Mouse (Mus musculus) neutrophil, adult 59 days (primary cell): ENCODE results near the gene Sppl3. TPM values are rescaled to one million over a fixed set of nuclear protein-coding genes. Genes with fewer than 3 reads are reported as not detected.

Experiments
- total RNA-seq, 2 experiments: library from RNA; stranded (reverse); gene quantifications; 1 replicate in 1 of 2; 2 replicates in 1 of 2; pipeline ENCODE4 v1.2.4; 2023

Gene Sppl3
- 10 to 100 TPM; 45.9 to 47.6 TPM for total RNA-seq

GRCm38 (mm10) chr5:115010577-115011216 lies at the start of gene Sppl3:
TSS of gene Sppl3 (plus strand) at chr5:115011137.

GRCm38 (mm10) chr5:114970824-114971227 lies 40.1 kb upstream of the Sppl3 start, which contains the start of gene Hnf1a:
TSS of gene Hnf1a (minus strand) at chr5:114971094.

GRCm38 (mm10) chr5:115098195-115098594 lies 87.3 kb downstream of the Sppl3 start, which contains the start of gene Gm10401:
TSS of gene Gm10401 (minus strand) at chr5:115098295.

GRCm38 (mm10) chr5:115118961-115119570 lies 108.1 kb downstream of the Sppl3 start, which contains the start of gene Acads:
TSS of gene Acads (minus strand) at chr5:115119346.

GRCm38 (mm10) chr5:115134234-115135165 lies 123.6 kb downstream of the Sppl3 start, which contains the start of gene Unc119b:
TSS of gene Unc119b (minus strand) at chr5:115134975.

Other genes with a start within 250 kb of the Sppl3 start
- gene Ankrd13a, start 236.5 kb upstream of the Sppl3 start, total RNA-seq: 100 to 1,000 TPM; 228 to 235 TPM
- 100 to 1,000 TPM; 136 to 142 TPM for gene Git2, start 235.6 kb upstream of the Sppl3 start, total RNA-seq
- gene 1500011B03Rik, start 187.7 kb upstream of the Sppl3 start, total RNA-seq: 10 to 100 TPM; 21.0 to 27.6 TPM
- under 1 TPM in 1 of 2 experiments, not detected in 1; 0.53 TPM for gene 4930519G04Rik, start 157.5 kb upstream of the Sppl3 start, total RNA-seq
- gene Gm9936, start 152.5 kb upstream of the Sppl3 start, total RNA-seq: not detected
- gene Oasl2, start 114.2 kb upstream of the Sppl3 start, total RNA-seq: 10 to 100 TPM; 10.8 to 14.4 TPM
- gene Oasl1, start 87.9 kb upstream of the Sppl3 start, total RNA-seq: 10 to 100 TPM in 1 of 2 experiments, 1 to 10 TPM in 1; 6.1 to 11.8 TPM
- gene 2210016L21Rik, start 69.0 kb upstream of the Sppl3 start, total RNA-seq: 10 to 100 TPM; 12.7 to 13.0 TPM
- not detected for gene Hnf1a, start 40.0 kb upstream of the Sppl3 start, total RNA-seq
- gene Gm10401, start 87.2 kb downstream of the Sppl3 start, total RNA-seq: not detected
- gene Acads, start 108.2 kb downstream of the Sppl3 start, total RNA-seq: 10 to 100 TPM; 16.7 to 18.9 TPM
- 10 to 100 TPM; 18.0 to 21.5 TPM for gene Unc119b, start 123.8 kb downstream of the Sppl3 start, total RNA-seq
- gene Mlec, start 147.0 kb downstream of the Sppl3 start, total RNA-seq: 100 to 1,000 TPM; 119 to 122 TPM
- not detected for gene Cabp1, start 183.2 kb downstream of the Sppl3 start, total RNA-seq
- 10 to 100 TPM; 13.0 to 13.5 TPM for gene Pop5, start 224.7 kb downstream of the Sppl3 start, total RNA-seq